Mouse (Mus musculus): ENCODE measurements around the gene Hist1h3c. TPM values are rescaled to one million over a fixed set of nuclear protein-coding genes. Genes with fewer than 3 reads are reported as not detected.

The Hist1h3c gene
- total and polyA plus RNA-seq, 2 experiments from 2014 or later, result 0.84 to 301 TPM

DNA sequence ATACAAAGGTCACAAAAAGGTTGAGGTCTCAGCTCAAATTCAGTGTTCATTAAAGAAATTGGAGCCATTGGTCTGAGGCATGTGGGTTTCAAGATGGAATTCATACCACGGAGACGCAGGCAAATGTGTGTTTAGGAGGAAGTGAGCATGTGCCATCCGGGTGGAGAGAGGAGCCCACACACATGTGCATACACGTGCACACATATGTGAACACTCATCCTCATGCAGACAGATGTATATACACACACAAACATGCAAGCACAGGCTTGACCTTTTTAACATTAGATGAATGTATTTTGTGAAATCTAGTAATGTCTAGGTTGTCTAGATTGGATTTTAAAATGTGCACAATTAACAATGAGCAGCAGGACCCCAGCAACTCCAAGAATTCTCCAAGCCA lies 43.2 kb downstream of the Hist1h3c start:
- H3K9me3 ChIP-seq (ENCODE audit: low read length), result no peaks in the 10 kb centered on the region
- no peaks in the 10 kb centered on the region for H3K27me3 ChIP-seq (ENCODE audit: insufficient read depth, low read length)
- TF ChIP-seq CTCF (IDR thresholded peaks at IDR 0.05; ENCODE audit: low read depth), result no peak
- 84% methylated on average over 4 of the region's 4 CpGs for WGBS
- H3K4me3 ChIP-seq (ENCODE audit: low read depth, low read length), result no peak overlapping the region
- no peak overlapping the region for H3K4me2 ChIP-seq (ENCODE audit: low read depth)
- no peak overlapping the region for H3K27ac ChIP-seq (ENCODE audit: low read depth, low read length)
- no peaks in the 10 kb centered on the region for H3K4me1 ChIP-seq (ENCODE audit: insufficient read depth)
- H3K36me3 ChIP-seq (ENCODE audit: insufficient read depth), result no peaks in the 10 kb centered on the region
- DNase-seq (no peak), ATAC-seq (no peak)
- H3K9ac ChIP-seq, result no peak overlapping the region

DNA sequence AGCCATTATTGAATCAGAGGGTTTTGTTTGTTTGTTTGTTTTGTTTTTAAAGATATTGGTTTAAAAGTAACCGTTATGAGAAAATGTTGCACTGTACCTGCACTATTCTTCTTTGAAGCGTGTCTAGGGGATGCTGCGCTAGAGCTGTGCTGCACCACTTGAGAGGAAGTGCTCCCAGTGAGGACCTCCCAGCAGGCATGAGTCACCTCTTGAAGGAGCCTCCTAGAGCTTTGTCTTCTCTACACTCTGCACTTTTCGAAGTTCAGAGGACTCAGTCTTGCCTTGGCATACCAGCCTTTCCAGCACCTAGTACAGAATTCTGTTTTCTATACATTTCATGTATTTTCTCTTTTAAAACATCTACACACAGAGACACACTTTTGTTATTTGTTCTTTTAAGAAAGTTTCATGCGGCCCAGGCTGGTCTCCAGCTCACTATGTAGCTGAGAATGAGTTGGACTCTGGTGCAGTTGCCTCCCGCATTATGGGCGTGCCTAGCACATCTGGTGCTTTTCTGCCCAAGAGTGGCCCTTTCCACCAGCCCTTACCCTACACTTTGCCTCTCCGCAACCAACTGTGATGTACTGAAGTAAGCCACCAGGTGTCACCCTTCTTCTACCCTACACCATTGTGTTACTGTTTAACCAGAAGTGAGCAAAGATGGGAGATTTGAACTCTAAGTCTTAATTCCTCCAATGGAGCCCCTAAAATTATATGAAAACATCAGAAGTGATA lies 44.4 kb downstream of the Hist1h3c start:
- Histone ChIP-seq H3K4me2 (ENCODE audit: low read depth) (no peak overlapping the region), H3K9ac (no peak overlapping the region), H3K4me1 (ENCODE audit: insufficient read depth) (no peaks in the 10 kb centered on the region), H3K9me3 (ENCODE audit: low read length) (no peaks in the 10 kb centered on the region), H3K27me3 (ENCODE audit: insufficient read depth, low read length) (no peaks in the 10 kb centered on the region), H3K27ac (ENCODE audit: low read depth, low read length) (no peak overlapping the region), H3K36me3 (ENCODE audit: insufficient read depth) (no peaks in the 10 kb centered on the region), H3K4me3 (ENCODE audit: low read depth, low read length) (no peak overlapping the region)
- TF ChIP-seq CTCF (IDR thresholded peaks at IDR 0.05; ENCODE audit: low read depth), result peak; percentile 87
- DNase-seq, result peak; percentile 70
- peak; percentile 32 for ATAC-seq
- 35% methylated on average over 8 of the region's 8 CpGs for WGBS

DNA sequence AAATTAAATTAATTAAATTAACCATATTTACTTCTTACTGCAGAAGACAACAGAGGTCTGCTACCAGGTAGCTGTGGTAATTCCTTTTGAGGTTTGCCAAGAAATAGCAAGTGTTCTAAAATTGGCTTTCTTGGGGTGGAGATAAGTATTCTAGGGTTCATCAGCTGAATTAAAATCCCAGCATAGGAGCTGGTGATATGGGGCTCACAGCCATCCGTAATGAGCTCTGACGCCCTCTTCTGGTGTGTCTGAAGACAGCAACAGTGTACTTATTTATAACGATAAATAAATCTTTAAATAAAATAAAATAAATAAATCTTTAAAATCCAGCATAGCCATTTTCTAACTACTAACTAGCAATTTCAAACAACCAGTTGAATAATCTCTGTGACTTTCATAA lies 45.6 kb downstream of the Hist1h3c start:
- Histone ChIP-seq H3K4me3 (ENCODE audit: low read depth, low read length) (no peak overlapping the region), H3K9me3 (ENCODE audit: low read length) (no peaks in the 10 kb centered on the region), H3K27me3 (ENCODE audit: insufficient read depth, low read length) (no peaks in the 10 kb centered on the region), H3K4me1 (ENCODE audit: insufficient read depth) (no peaks in the 10 kb centered on the region), H3K36me3 (ENCODE audit: insufficient read depth) (no peaks in the 10 kb centered on the region), H3K4me2 (ENCODE audit: low read depth) (no peak overlapping the region), H3K9ac (no peak overlapping the region), H3K27ac (ENCODE audit: low read depth, low read length) (no peak overlapping the region)
- no peak for DNase-seq
- WGBS, result 70% methylated on average over 3 of the region's 3 CpGs
- ATAC-seq, result no peak
- TF ChIP-seq CTCF (IDR thresholded peaks at IDR 0.05; ENCODE audit: low read depth), result 0 out of 2 replicates have a peak, but pooled peaks have one; percentile 4

DNA sequence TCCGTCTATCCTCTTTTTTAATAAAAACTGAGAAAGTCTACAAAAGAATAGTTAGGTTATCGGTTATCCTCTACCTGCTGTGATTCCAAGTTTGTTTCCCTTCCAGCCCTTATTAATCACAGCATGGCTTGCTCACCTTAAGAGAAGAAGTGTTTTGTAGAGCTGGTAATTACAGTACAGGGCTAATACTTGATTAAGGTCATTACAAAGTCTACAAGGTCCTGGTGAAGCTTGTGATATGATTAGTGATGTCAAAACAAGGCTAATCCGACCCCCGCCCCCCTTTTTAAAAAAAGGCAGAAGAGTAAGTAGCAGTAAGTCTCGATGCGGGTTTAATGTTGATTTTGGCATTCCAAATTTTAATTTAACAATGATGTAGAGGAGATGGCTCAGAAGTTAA lies 46.4 kb downstream of the Hist1h3c start:
- H3K27ac ChIP-seq (ENCODE audit: low read depth, low read length), result no peak overlapping the region
- DNase-seq (no peak), ATAC-seq (no peak)
- no peak overlapping the region for H3K4me3 ChIP-seq (ENCODE audit: low read depth, low read length)
- no peak for TF ChIP-seq CTCF (IDR thresholded peaks at IDR 0.05; ENCODE audit: low read depth)
- no peaks in the 10 kb centered on the region for H3K4me1 ChIP-seq (ENCODE audit: insufficient read depth)
- H3K36me3 ChIP-seq (ENCODE audit: insufficient read depth), result no peaks in the 10 kb centered on the region
- WGBS, result 42% methylated on average over 6 of the region's 6 CpGs
- no peaks in the 10 kb centered on the region for H3K9me3 ChIP-seq (ENCODE audit: low read length)
- H3K4me2 ChIP-seq (ENCODE audit: low read depth), result peak overlapping the region; percentile 70
- no peak overlapping the region; the same call in 1 of the 2 replicates for H3K9ac ChIP-seq
- H3K27me3 ChIP-seq (ENCODE audit: insufficient read depth, low read length), result no peaks in the 10 kb centered on the region

DNA sequence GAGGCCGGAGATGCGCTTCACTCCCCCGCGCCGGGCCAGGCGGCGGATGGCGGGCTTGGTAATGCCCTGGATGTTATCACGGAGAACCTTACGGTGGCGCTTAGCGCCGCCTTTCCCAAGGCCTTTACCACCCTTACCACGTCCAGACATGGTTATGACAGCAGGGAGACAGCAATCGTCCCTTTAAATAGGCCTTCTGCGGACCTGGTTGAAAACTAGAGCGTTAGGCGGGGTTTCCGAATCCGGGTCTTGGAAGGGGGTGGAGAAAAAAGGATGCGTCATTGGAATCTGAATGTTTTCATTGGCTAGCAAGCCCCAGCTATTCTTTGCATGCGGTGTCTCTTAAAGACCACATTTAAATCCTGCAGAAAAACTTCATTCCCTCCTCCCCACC lies 47.1 kb downstream of the Hist1h3c start, which contains the start of gene Hist1h4c:
Gene Hist1h4c (minus strand): TSS at position 155 of the 394 bp plus-strand sequence.
- WGBS, result 1% methylated on average over 22 of the region's 22 CpGs
- DNase-seq, result peak; percentile 99
- Histone ChIP-seq H3K27me3 (ENCODE audit: insufficient read depth, low read length) (no peaks in the 10 kb centered on the region), H3K4me1 (ENCODE audit: insufficient read depth) (no peaks in the 10 kb centered on the region), H3K27ac (ENCODE audit: low read depth, low read length) (peak within 1 kb of the TSS; percentile 86), H3K9me3 (ENCODE audit: low read length) (no peaks in the 10 kb centered on the region), H3K9ac (peak within 1 kb of the TSS; percentile 63), H3K4me2 (ENCODE audit: low read depth) (peak within 1 kb of the TSS; percentile 70), H3K36me3 (ENCODE audit: insufficient read depth) (no peaks in the 10 kb centered on the region), H3K4me3 (ENCODE audit: low read depth, low read length) (peak within 1 kb of the TSS; percentile 40)
- TF ChIP-seq CTCF (IDR thresholded peaks at IDR 0.05; ENCODE audit: low read depth), result peak; percentile 37
- ATAC-seq, result peak; percentile 96

DNA sequence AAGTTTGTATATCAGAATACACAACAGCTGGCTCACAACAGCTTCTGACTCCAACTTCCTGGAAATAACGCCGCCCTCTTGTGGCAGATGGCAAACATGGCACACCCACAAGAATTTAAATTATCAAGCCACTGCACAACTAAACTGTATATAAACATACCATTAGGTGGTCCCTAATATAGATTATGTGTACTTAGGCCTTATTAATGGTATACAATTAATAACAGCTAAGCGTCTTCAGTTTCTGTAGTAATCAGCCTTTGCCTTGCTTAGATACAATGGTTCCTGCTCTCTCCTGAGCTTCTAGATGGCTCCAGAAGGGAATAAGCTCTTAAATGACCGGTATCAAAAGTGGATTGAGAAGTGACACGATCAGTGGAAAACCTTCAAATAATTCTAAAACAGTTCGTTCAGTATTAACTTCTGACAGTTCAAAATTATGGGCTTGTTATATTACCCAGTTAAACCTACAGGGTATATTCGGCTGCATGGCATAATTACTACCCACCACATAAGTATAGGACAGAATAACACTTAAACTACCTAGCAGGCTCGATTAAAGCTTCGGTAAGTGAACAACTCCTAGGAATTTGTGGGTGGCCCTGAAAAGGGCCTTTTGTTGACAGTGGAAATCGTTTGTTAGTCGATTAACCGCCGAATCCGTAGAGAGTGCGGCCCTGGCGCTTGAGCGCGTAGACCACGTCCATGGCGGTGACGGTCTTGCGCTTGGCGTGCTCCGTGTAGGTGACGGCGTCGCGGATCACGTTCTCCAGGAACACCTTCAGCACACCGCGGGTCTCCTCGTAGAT lies 47.7 kb downstream of the Hist1h3c start:
- Histone ChIP-seq H3K4me1 (ENCODE audit: insufficient read depth) (no peaks in the 10 kb centered on the region), H3K4me3 (ENCODE audit: low read depth, low read length) (peak overlapping the region; percentile 40), H3K9ac (peak overlapping the region; percentile 63), H3K27ac (ENCODE audit: low read depth, low read length) (peak overlapping the region; percentile 86), H3K36me3 (ENCODE audit: insufficient read depth) (no peaks in the 10 kb centered on the region), H3K27me3 (ENCODE audit: insufficient read depth, low read length) (no peaks in the 10 kb centered on the region), H3K4me2 (ENCODE audit: low read depth) (peak overlapping the region; percentile 70), H3K9me3 (ENCODE audit: low read length) (no peaks in the 10 kb centered on the region)
- WGBS, result under 1% methylated on average over 22 of the region's 32 CpGs
- peak; percentile 75 for ATAC-seq
- peak; percentile 78 for DNase-seq
- TF ChIP-seq CTCF (IDR thresholded peaks at IDR 0.05; ENCODE audit: low read depth), result peak; percentile 77

DNA sequence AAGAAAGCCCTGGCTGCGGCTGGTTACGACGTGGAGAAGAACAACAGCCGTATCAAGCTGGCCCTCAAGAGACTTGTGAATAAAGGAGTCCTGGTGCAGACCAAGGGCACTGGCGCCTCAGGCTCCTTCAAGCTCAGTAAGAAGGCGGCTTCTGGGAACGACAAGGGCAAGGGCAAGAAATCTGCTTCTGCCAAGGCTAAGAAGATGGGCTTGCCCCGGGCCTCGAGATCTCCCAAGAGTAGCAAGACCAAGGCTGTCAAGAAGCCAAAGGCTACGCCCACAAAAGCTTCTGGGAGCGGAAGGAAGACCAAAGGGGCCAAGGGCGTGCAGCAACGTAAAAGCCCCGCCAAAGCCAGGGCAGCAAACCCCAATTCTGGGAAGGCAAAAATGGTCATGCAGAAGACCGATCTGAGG lies 49.3 kb downstream of the Hist1h3c start:
- Histone ChIP-seq H3K36me3 (ENCODE audit: insufficient read depth) (no peaks in the 10 kb centered on the region), H3K4me3 (ENCODE audit: low read depth, low read length) (no peak overlapping the region), H3K4me2 (ENCODE audit: low read depth) (no peak overlapping the region), H3K9me3 (ENCODE audit: low read length) (no peaks in the 10 kb centered on the region), H3K9ac (no peak overlapping the region), H3K27ac (ENCODE audit: low read depth, low read length) (no peak overlapping the region), H3K4me1 (ENCODE audit: insufficient read depth) (no peaks in the 10 kb centered on the region), H3K27me3 (ENCODE audit: insufficient read depth, low read length) (no peaks in the 10 kb centered on the region)
- no peak for ATAC-seq
- 71% methylated on average over 15 of the region's 15 CpGs for WGBS
- TF ChIP-seq CTCF (IDR thresholded peaks at IDR 0.05; ENCODE audit: low read depth), result no peak
- DNase-seq, result no peak
